Mouse (Mus musculus) embryo, embryonic 11 days (tissue): ENCODE data around the gene Gucy1b2.

ENCODE experiments used
- DNase-seq: peaks from one replicate; pipeline ENCODE4 v3.0.0-alpha.2; 2015

The Gucy1b2 gene

DNA sequence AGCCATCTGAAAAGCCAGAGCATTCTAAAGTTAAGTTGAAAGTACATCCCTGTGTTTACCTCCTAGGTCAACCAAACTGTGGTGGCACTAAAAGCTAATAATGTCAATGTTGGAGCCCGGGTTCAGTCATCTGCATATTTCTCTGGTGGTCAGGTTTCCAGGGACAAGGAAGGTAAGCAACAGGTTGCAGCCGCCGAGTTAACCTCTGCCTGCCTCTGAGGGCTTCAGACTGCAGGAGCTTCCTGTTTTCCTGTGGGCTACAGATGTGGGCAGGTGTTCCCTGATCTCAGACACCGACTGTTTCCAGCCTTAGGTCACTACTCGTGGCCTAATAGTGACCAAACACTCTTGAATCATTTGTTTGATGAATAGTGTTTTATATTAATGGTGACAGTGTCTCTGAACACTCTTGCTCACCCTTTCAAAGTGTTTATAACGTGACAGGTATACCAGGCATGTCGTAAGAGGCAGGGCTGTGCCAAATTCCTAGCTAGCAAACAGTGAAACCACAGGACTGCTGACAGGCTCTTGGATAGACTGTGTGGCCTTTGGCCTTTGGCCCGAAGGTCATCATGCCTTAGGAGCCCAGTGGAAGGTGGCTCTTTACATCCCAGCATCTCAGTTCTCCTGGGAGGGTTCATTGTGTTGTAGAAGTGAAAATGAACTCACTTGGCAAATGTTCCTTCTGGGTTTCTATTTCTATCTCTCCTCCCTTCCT is 94.7 kb downstream of the Gucy1b2 start:
- no peak for DNase-seq

DNA sequence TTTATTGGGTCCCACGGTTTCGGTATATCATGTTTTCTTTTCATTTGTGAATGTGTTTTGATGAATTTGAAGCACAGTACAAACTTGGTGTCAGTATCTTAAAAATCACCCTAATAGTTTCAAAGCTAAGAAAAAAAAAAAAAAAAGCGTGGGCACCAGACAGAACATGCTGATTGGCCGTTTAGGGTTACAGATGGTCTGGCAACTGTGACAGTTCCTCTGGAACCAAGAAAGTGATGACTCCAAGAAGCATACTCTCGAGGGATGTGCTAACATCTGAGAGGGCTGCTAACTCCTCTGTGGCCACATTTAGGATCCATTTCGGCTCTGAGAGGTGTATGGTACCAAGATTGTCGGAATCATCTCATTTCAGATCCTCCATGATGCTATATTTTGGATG is 100.9 kb downstream of the Gucy1b2 start:
- DNase-seq, result no peak

DNA sequence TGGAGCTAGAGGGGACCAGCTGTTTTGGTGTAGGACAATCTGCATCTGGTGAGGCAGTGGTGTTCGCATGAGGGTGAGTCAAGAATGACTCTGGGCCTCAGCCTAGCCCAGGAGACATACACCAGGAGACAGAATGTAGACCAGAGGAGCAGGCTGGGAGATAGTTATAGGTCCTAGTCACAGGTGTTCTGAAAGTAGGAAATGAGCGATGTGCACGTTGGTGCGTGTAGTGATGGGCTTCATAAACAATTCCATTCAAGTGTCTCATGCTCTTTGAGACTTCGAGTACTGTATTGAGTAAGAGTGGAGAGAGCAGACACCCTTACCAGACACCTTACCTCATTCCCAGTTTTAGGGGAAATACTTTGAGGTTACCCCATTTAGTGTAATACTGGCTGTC is 102.3 kb downstream of the Gucy1b2 start:
- DNase-seq, result no peak

DNA sequence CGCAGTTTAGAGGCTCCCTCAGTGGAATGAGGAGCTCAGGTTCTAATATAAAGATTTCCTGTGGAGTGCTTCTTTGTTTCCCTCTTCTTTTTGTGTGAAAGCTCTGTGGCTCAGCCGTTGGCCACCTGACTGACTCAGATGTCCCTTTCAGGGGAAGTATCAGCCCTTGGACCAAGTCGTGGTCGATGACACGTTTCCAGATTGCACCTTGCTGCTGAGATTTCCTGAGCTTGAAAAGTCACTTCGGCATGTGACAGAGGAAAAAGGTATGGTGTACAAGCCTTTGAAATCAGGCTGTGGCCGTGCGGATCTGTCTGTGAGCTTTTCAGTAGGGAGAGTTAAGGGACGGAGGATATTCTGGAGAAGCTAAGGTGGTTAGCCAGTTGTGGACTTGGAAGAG is 102.7 kb downstream of the Gucy1b2 start:
- no peak for DNase-seq

DNA sequence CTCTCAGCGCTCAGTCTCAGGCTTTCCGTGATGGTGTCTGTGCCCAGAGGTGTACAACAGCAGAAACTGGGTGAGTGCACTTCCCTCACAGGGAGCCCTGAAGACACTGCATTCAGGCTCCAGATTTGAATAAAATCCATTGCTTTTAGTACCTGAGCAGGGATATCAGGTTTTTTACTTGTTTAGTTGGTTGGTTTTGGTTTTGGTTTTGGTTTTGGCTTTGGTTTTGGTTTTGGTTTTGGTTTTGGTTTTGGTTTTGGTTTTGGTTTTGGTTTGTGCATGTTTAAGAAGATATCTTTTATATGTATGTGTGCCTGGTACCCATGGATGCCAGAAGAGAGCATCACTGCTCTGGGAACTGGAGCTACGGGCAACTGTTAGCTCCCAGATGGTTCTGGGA is 105.2 kb downstream of the Gucy1b2 start:
- DNase-seq, result no peak

DNA sequence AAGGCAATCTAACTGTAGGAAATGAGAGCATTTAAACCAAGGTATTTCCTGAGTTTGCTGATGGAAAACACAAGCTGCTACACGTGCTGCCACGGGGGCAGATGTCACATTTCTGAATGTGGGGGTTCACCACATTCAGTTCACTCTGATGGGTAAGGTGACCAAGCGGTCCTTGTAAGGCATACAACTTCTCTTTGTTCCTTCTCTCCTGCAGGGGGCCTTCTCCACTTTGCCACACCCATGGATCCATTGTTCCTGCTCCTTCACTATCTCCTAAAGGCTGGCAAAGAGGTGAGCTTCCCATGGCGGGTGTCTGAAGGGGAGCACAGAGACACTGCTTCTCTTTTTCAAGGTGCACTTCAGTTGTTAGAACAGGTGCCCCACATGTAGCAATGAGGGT is 105.9 kb downstream of the Gucy1b2 start:
- no peak for DNase-seq

DNA sequence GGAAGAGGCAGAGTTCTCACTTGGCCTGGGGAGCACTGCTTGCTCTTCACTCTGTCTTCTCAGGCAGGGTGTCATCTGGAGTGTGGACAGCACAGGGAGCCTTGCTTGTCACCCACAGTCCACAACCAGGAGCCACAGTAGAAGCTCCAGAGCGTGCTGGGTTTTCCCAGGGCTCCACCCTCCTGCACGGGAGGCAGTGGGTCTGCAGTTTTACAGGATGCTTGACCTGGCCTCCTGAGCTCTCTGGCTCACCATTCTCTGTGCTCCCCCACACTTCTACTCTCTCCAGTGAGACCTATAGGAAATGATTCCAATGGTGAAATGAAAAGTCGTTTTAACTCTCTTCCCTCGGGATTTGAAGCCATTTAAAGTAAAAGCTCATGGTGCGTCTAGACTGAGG is 106.3 kb downstream of the Gucy1b2 start:
- DNase-seq, result no peak

DNA sequence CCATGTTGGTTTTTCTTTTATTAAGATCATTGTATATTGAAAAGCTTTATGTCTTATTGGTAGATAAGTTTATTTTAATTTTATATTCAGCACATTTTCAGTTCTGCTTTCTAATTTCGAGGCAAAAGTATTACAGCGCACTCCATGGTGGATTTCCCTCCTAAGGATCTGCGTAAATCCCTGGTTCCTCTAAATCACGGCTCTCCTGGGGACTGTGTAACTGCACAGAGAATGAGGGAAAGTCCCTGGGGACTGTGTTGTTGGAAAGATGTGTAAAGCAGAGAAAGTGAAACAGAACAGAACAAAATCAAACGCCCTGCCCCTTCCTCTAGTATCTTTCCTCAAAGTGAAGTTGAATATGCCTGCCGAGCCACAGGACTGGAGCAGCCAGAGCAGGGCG is 109.0 kb downstream of the Gucy1b2 start:
- no peak for DNase-seq

DNA sequence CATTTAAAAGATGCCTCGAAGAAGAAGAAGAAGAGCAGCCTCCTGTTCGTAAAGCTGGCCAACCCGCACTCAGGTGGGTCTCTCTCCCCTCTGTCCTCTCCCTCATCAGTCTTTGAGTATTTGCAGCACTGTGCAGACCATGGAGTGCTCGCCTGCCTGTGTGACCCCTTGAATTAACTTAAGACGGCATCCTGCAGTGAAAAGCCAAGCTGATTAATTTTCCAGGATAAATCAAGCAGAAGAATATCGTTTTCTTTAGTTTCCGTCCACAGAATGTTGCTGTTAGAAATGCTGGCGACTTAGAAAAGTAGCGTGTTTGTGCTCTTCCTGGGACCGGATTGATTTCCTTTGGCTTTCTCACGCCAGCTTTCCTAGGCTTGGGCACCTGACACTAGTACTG is 109.5 kb downstream of the Gucy1b2 start:
- DNase-seq, result no peak
